Mouse (Mus musculus) MEL (cell line): ENCODE results near the gene Gtpbp6. TPM values are rescaled to one million over a fixed set of nuclear protein-coding genes. Genes with fewer than 3 reads are reported as not detected.
A peak's percentile ranks its signal among the peaks of the same experiment; 100 is the strongest.

Experiments
- DNase-seq: peaks from one replicate; pipeline ENCODE4 v3.0.0; 2011; ENCODE audit warnings: low read depth, low spot score
- H3K27ac ChIP-seq: 2 replicates; pipeline ENCODE4 v1.5.1; 2012; ENCODE audit warnings: low read depth, mild to moderate bottlenecking, control low read depth, low read length, moderate library complexity; ENCODE audit not compliant: control insufficient read depth
- H3K27me3 ChIP-seq, 2 experiments: fragments of 150-350 bp in 1 of 2; sonication (generic) in 1 of 2; 2 replicates each; pipeline ENCODE4 v1.6.1; 2012; ENCODE audit warnings: low read length in 2 of 2, mild to moderate bottlenecking in 2 of 2, improper control_type of control experiment in 1 of 2, moderate library complexity in 1 of 2; ENCODE audit not compliant: insufficient read depth in 2 of 2, control insufficient read depth in 1 of 2
- H3K36me3 ChIP-seq, 2 experiments: 2 replicates each; pipeline ENCODE4 v1.6.1; 2012 to 2014; ENCODE audit warnings: low read length in 2 of 2, improper control_type of control experiment in 1 of 2, inconsistent platforms in 1 of 2, mild to moderate bottlenecking in 1 of 2; ENCODE audit not compliant: insufficient read depth in 2 of 2, control insufficient read depth in 1 of 2
- H3K4me1 ChIP-seq, 2 experiments: fragments of 150-350 bp in 1 of 2; sonication (generic) in 1 of 2; 2 replicates each; pipeline ENCODE4 v1.6.1; 2012; ENCODE audit warnings: low read length in 2 of 2, improper control_type of control experiment in 1 of 2, mild to moderate bottlenecking in 1 of 2; ENCODE audit not compliant: insufficient read depth in 2 of 2, control insufficient read depth in 1 of 2
- H3K4me3 ChIP-seq, 2 experiments: fragments of 150-350 bp in 1 of 2; sonication (generic) in 1 of 2; 2 replicates each; pipeline ENCODE4 v1.5.1; 2012; ENCODE audit warnings: low read depth in 2 of 2, low read length in 2 of 2, mild to moderate bottlenecking in 2 of 2, moderate library complexity in 2 of 2, control low read depth in 1 of 2, improper control_type of control experiment in 1 of 2; ENCODE audit not compliant: control insufficient read depth in 1 of 2, insufficient read depth in 1 of 2
- H3K79me2 ChIP-seq: 2 replicates; pipeline ENCODE4 v1.6.1; 2012; ENCODE audit warnings: mild to moderate bottlenecking, low read length, moderate library complexity; ENCODE audit not compliant: control insufficient read depth, poor library complexity, insufficient read depth
- H3K9ac ChIP-seq: 2 replicates; pipeline ENCODE4 v1.6.1; 2012; ENCODE audit warnings: low read depth, mild to moderate bottlenecking, control low read depth, low read length, moderate library complexity; ENCODE audit not compliant: control insufficient read depth, poor library complexity, severe bottlenecking
- H3K9me3 ChIP-seq: fragments of 150-350 bp; sonication (generic); replicated peaks from 2 replicates; pipeline ENCODE4 v1.6.1; 2012; ENCODE audit warnings: mild to moderate bottlenecking, low read length, improper control_type of control experiment, moderate library complexity; ENCODE audit not compliant: insufficient read depth
- ETS1 ChIP-seq: IDR thresholded peaks from 2 replicates; pipeline ENCODE4 v1.6.1; 2012; ENCODE audit warnings: low read depth, mild to moderate bottlenecking, inconsistent platforms, low read length, improper control_type of control experiment, moderate library complexity
- GABPA ChIP-seq: IDR thresholded peaks from 2 replicates; pipeline ENCODE4 v1.6.1; 2012; ENCODE audit warnings: low read depth, mild to moderate bottlenecking, inconsistent platforms, low read length, improper control_type of control experiment, moderate library complexity
- HCFC1 ChIP-seq: IDR thresholded peaks from 2 replicates; pipeline ENCODE4 v1.6.1; 2012; ENCODE audit warnings: low read depth, mild to moderate bottlenecking, inconsistent platforms, low read length, improper control_type of control experiment, moderate library complexity
- JUND ChIP-seq: IDR thresholded peaks from 2 replicates; pipeline ENCODE4 v1.6.1; 2011; ENCODE audit warnings: low read depth, mild to moderate bottlenecking, improper control_type of control experiment, low read length
- MAFK ChIP-seq: IDR thresholded peaks from 2 replicates; pipeline ENCODE4 v1.6.1; 2011; ENCODE audit warnings: low read depth, mild to moderate bottlenecking, low read length, improper control_type of control experiment, borderline replicate concordance
- MXI1 ChIP-seq: IDR thresholded peaks from 2 replicates; pipeline ENCODE4 v1.6.1; 2011; ENCODE audit warnings: mild to moderate bottlenecking, low read depth, low read length, improper control_type of control experiment
- MYB ChIP-seq: IDR thresholded peaks from 2 replicates; pipeline ENCODE4 v1.6.1; 2011; ENCODE audit warnings: mild to moderate bottlenecking, low read depth, low read length, improper control_type of control experiment
- NELFE ChIP-seq: IDR thresholded peaks from 2 replicates; pipeline ENCODE4 v1.6.1; 2011; ENCODE audit warnings: low read depth, low read length, improper control_type of control experiment
- POLR2A ChIP-seq, 2 experiments: IDR thresholded peaks; 2 replicates each; pipeline ENCODE4 v1.6.1; 2011 to 2012; ENCODE audit warnings: low read length in 2 of 2, mild to moderate bottlenecking in 2 of 2, control low read depth in 1 of 2, improper control_type of control experiment in 1 of 2, low read depth in 1 of 2, moderate library complexity in 1 of 2; ENCODE audit not compliant: control insufficient read depth in 1 of 2, insufficient read depth in 1 of 2, poor library complexity in 1 of 2
- RAD21 ChIP-seq: IDR thresholded peaks from 2 replicates; pipeline ENCODE4 v1.6.1; 2011; ENCODE audit warnings: mild to moderate bottlenecking, low read depth, low read length, improper control_type of control experiment
- SIN3A ChIP-seq: IDR thresholded peaks from 2 replicates; pipeline ENCODE4 v1.6.1; 2012; ENCODE audit warnings: low read length, improper control_type of control experiment, inconsistent platforms
- SMC3 ChIP-seq: IDR thresholded peaks from 2 replicates; pipeline ENCODE4 v1.6.1; 2011; ENCODE audit warnings: low read depth, low read length, improper control_type of control experiment
- TAL1 ChIP-seq: IDR thresholded peaks from 2 replicates; pipeline ENCODE4 v1.6.1; 2012; ENCODE audit warnings: mild to moderate bottlenecking, inconsistent platforms, low read length, moderate library complexity, mixed read lengths
- TBP ChIP-seq: IDR thresholded peaks from 2 replicates; pipeline ENCODE4 v1.8.0; 2011; ENCODE audit warnings: low read depth, low read length, improper control_type of control experiment
- ZC3H11A ChIP-seq: IDR thresholded peaks from 2 replicates; pipeline ENCODE4 v1.6.1; 2012; ENCODE audit warnings: low read depth, mild to moderate bottlenecking, inconsistent platforms, low read length, improper control_type of control experiment
- ZKSCAN1 ChIP-seq: IDR thresholded peaks from 2 replicates; pipeline ENCODE4 v1.6.1; 2012; ENCODE audit warnings: low read depth, mild to moderate bottlenecking, inconsistent platforms, low read length, improper control_type of control experiment, moderate library complexity
- polyA plus RNA-seq, 2 experiments: library from polyadenylated mRNA; stranded (reverse) in 1 of 2; unstranded in 1 of 2; fragments of >175 nt in 1 of 2; fragments of >200 nt in 1 of 2; gene quantifications; 2 replicates each; pipeline versions ENCODE4 v1.2.1 to v1.2.4; 2012; ENCODE audit warnings: low replicate concordance in 2 of 2, low read depth in 1 of 2; ENCODE audit not compliant: insufficient read length in 2 of 2, insufficient read depth in 1 of 2, missing spikeins in 1 of 2
- total RNA-seq: library from RNA; depleted of rRNA; stranded (reverse); fragments of 300-350 nt; gene quantifications from 2 replicates; pipeline ENCODE4 v1.2.3, GENCODE M21; 2012

The Gtpbp6 gene
- total and polyA plus RNA-seq, 3 experiments: 50.2 to 59.1 TPM; not detected in 1

DNA sequence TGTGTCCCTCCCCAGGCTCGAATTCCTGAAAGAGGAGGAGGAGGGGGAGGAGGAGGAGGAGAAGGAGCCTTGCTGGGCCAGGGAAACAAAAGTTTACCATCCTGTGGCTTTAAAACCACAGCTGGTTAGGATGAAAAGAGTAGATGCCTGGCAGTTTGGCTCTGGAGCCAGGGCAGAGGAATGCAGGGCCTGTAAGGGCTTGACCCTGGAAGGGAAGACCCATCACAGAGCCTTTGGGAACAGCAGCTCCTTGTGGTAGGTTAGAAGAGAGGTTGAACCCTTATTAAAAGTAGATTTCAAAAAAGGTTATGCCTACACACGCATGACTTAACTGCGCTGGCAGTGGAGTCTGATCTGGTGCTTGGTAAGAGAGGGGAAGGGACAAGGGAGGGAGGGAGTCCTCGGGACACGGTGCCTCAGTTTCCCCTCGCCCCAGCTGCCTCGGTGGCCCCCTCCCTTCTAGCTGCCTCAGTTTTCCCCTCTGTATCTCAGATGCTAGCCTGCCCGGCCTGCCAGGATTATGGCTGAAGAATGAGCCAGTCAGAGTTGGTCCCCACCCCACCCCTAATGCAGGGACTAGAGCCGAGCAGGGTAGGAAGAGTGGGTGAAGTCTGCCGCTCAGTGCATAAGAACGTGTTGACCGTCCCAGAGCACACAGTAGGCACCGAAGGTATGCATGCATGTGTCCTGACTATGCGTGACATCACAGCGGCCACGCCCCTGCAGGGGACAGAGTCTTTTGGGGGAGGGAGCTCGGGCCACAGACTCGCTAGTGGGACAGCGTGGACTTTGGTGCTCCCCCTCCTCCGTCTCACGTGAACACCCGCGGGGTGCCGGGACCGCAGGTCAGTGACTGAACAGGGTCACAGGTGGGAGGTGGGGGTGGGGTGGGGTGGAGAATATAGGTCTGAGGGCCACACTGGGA lies 8.1 kb downstream of the Gtpbp6 start, which contains the start of gene Plcxd1:
Gene Plcxd1, plus strand, starts transcription at position 314 of the 925 bp plus-strand sequence.
- H3K4me3 ChIP-seq: no peak within 1 kb of the TSS

DNA sequence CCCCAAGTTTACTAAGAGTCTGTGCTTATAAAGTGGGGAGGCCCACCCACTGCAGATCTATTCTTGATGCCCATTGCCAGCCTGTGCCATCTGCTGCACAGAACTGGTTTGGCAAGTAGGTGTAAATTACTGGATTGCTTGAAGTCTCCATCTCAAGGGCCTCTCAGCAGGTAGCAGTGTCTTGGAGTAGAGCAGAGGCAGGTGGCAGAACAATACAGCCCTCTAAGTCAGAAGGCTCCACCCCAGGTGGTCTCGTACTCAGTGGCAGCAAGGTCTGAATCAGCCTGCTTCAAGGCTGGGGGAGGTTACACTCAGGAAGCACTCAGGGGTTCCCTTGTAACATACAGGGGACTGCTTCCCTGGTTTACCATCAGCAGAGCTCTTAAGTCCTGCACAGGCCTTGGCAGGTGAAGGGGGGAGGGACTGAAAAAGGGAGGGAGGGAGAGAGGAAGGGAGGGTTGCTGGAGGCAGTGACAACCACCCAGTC lies 9.0 kb downstream of the Gtpbp6 start:
- TF ChIP-seq SMC3 (no peak), TBP (no peak), NELFE (no peak), MXI1 (no peak), RAD21 (no peak), SIN3A (no peak), TAL1 (no peak), MYB (no peak), MAFK (no peak), JUND (no peak), HCFC1 (no peak)
- Histone ChIP-seq H3K36me3 (0 out of 4 replicates have a peak, but pooled peaks cover 0 to 2% of the 10 kb centered on the region in 2 experiments), H3K9ac (no peak overlapping the region), H3K27ac (no peak overlapping the region), H3K4me1 (peaks cover 1 to 5% of the 10 kb centered on the region in 2 experiments; a peak in 1 of 4 replicates), H3K79me2 (no peaks in the 10 kb centered on the region), H3K4me3 (no peak overlapping the region), H3K9me3 (no peaks in the 10 kb centered on the region), H3K27me3 (no peaks in the 10 kb centered on the region)
- DNase-seq: no peak

More for the DNA sequence above, 8.1 kb downstream of the Gtpbp6 start, which contains the start of gene Plcxd1:
- H3K27ac ChIP-seq: no peak within 1 kb of the TSS
- TF ChIP-seq ZKSCAN1 (peak; percentile 56; the same call in 1 of the 2 replicates), GABPA (no peak)
- TF ChIP-seq, all 39 proteins: peak for 1
- Histone ChIP-seq H3K4me1 (peaks cover 1 to 5% of the 10 kb centered on the region in 2 experiments; a peak in 1 of 4 replicates), H3K36me3 (peaks cover 0 to 2% of the 10 kb centered on the region in 2 experiments; a peak in 1 of 4 replicates), H3K79me2 (no peaks in the 10 kb centered on the region), H3K9me3 (no peaks in the 10 kb centered on the region), H3K27me3 (no peaks in the 10 kb centered on the region), H3K9ac (no peak within 1 kb of the TSS)
- DNase-seq: no peak

DNA sequence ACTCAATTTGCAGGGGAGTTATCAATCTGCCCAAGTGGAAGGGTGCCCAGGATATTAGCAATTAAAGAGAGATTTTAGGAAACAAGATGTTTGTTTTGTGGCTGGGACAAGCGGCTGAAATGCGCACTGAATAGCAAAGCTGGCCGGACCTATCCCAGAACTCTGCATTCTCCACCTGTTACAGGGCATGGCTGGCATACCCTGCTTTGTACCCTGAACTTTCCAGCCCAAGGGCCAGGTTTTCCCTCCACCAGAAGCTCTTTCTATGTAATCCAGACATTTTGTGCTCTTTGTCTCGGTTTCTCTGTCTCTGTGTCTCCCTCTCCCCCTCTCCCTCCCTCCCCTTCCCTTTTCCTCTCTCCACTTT lies 13.2 kb downstream of the Gtpbp6 start:
- Histone ChIP-seq H3K4me1 (peaks cover 1 to 5% of the 10 kb centered on the region in 2 experiments; a peak in 1 of 4 replicates), H3K9me3 (no peaks in the 10 kb centered on the region), H3K4me3 (peak overlapping the region; percentile 68 to 82), H3K27me3 (no peaks in the 10 kb centered on the region), H3K36me3 (0 out of 4 replicates have a peak, but pooled peaks cover 0 to 2% of the 10 kb centered on the region in 2 experiments), H3K9ac (peak overlapping the region; percentile 75), H3K27ac (peak overlapping the region; percentile 75), H3K79me2 (no peaks in the 10 kb centered on the region; the same call in 1 of the 2 replicates)
- DNase-seq: no peak
- TF ChIP-seq ZC3H11A (no peak), ETS1 (no peak), POLR2A (IDR thresholded peaks at IDR 0.05; ENCODE audit: control insufficient read depth in 1 of 2, insufficient read depth in 1 of 2, low read depth in 1 of 2, low read length in 2 of 2, poor library complexity in 1 of 2) (0 out of 4 replicates have a peak, but pooled peaks of 1 of the 2 experiments have one; percentile 9)
